Mouse (Mus musculus) stomach, postnatal 0 days (tissue): ENCODE data around the gene Rbm38.

ENCODE experiments used
- CTCF ChIP-seq: IDR thresholded peaks from 2 replicates; pipeline ENCODE4 v1.5.1; 2016; ENCODE audit warnings: antibody characterized with exemption, low read depth, mild to moderate bottlenecking, moderate library complexity
- EP300 ChIP-seq: optimal IDR thresholded peaks from 2 replicates; pipeline ENCODE3; 2016; ENCODE audit warnings: antibody characterized with exemption

GRCm38 (mm10) chr2:173010220-173010717, 10.0 kb upstream of the Rbm38 start:
- TF ChIP-seq CTCF (no peak), EP300 (no peak)
